Mouse (Mus musculus): ENCODE measurements at regions not wholly inside any gene's neighbourhood (a gene's known extent, or its start where the extent isn't known, plus 50 kb on each side); places are given as distances from the start of the nearest gene placed in this dataset.

- intact Hi-C loops (cut with DNase I): no loop called here
- DNase-seq (ENCODE audit: low spot score): peak; percentile 65
Measured at GRCm38 (mm10) chr4:62755237-62755900, 195.7 kb downstream of the Rgs3 start.

GRCm38 (mm10) chr4:62756721-62757206, 197.1 kb downstream of the Rgs3 start:
- no peak for DNase-seq (ENCODE audit: low spot score)
- intact Hi-C loops (cut with DNase I): no loop called here

- no peak for DNase-seq (ENCODE audit: low spot score)
- intact Hi-C loops (cut with DNase I): loop anchor here (2.0 to 5.0 kb wide), 3 partner anchors 34 to 304 kb away; no protein-coding TSS in a partner anchor
Measured at GRCm38 (mm10) chr4:62760748-62761604, 201.3 kb downstream of the Rgs3 start.

- intact Hi-C loops (cut with DNase I): loop anchor here (2.0 to 5.0 kb wide), 4 partner anchors 34 to 304 kb away; no protein-coding TSS in a partner anchor
- peak; percentile 48 for DNase-seq (ENCODE audit: low spot score)
Measured at GRCm38 (mm10) chr4:62761672-62762071, 202.0 kb downstream of the Rgs3 start.

GRCm38 (mm10) chr4:62763990-62764389, 201.4 kb upstream of the Zfp618 start:
- intact Hi-C loops (cut with DNase I): loop anchor here (1.0 to 5.0 kb wide), 5 partner anchors 37 to 307 kb away; no protein-coding TSS in a partner anchor
- DNase-seq (ENCODE audit: low spot score): peak; percentile 61

- intact Hi-C loops (cut with DNase I): no loop called here
- DNase-seq (ENCODE audit: low spot score): no peak
Measured at GRCm38 (mm10) chr4:62769469-62770234, 195.7 kb upstream of the Zfp618 start.

GRCm38 (mm10) chr4:62775005-62775609, 190.3 kb upstream of the Zfp618 start:
- DNase-seq (ENCODE audit: low spot score): no peak
- intact Hi-C loops (cut with DNase I): no loop called here

GRCm38 (mm10) chr4:62776881-62777280, 188.5 kb upstream of the Zfp618 start:
- intact Hi-C loops (cut with DNase I): no loop called here
- DNase-seq (ENCODE audit: low spot score): no peak

GRCm38 (mm10) chr4:62777436-62777835, 187.9 kb upstream of the Zfp618 start:
- no peak for DNase-seq (ENCODE audit: low spot score)
- intact Hi-C loops (cut with DNase I): no loop called here

GRCm38 (mm10) chr4:62778621-62779020, 186.8 kb upstream of the Zfp618 start:
- intact Hi-C loops (cut with DNase I): no loop called here

GRCm38 (mm10) chr4:62780409-62780808, 185.0 kb upstream of the Zfp618 start:
- peak; percentile 57 for DNase-seq (ENCODE audit: low spot score)

More at GRCm38 (mm10) chr4:62778621-62779020, 186.8 kb upstream of the Zfp618 start:
- no peak for DNase-seq (ENCODE audit: low spot score)

GRCm38 (mm10) chr4:62780837-62781236, 184.5 kb upstream of the Zfp618 start:
- intact Hi-C loops (cut with DNase I): loop anchor here (1.0 to 10.0 kb wide), 3 partner anchors 102 to 338 kb away; partner anchors contain the start of gene Zfp618

More at GRCm38 (mm10) chr4:62780409-62780808, 185.0 kb upstream of the Zfp618 start:
- intact Hi-C loops (cut with DNase I): loop anchor here (1.0 to 10.0 kb wide), 3 partner anchors 102 to 339 kb away; partner anchors contain the start of gene Zfp618

GRCm38 (mm10) chr4:62781309-62781800, 184.0 kb upstream of the Zfp618 start:
- intact Hi-C loops (cut with DNase I): loop anchor here (2.0 to 10.0 kb wide), 2 partner anchors 101 to 183 kb away; partner anchors contain the start of gene Zfp618
- DNase-seq (ENCODE audit: low spot score): no peak

More at GRCm38 (mm10) chr4:62780837-62781236, 184.5 kb upstream of the Zfp618 start:
- no peak for DNase-seq (ENCODE audit: low spot score)

- intact Hi-C loops (cut with DNase I): loop anchor here (10.0 kb wide), 1 partner anchor 179 kb away; the partner anchor contains the start of gene Zfp618
- no peak for DNase-seq (ENCODE audit: low spot score)
Measured at GRCm38 (mm10) chr4:62785711-62786110, 179.7 kb upstream of the Zfp618 start.

GRCm38 (mm10) chr4:62789696-62790095, 175.7 kb upstream of the Zfp618 start:
- intact Hi-C loops (cut with DNase I): loop anchor here (10.0 kb wide), 1 partner anchor 175 kb away; the partner anchor contains the start of gene Zfp618
- DNase-seq (ENCODE audit: low spot score): no peak

GRCm38 (mm10) chr4:62793582-62793981, 171.8 kb upstream of the Zfp618 start:
- no peak for DNase-seq (ENCODE audit: low spot score)
- intact Hi-C loops (cut with DNase I): no loop called here

- intact Hi-C loops (cut with DNase I): no loop called here
- DNase-seq (ENCODE audit: low spot score): no peak
Measured at GRCm38 (mm10) chr4:62795538-62795937, 169.8 kb upstream of the Zfp618 start.

GRCm38 (mm10) chr4:62799923-62800322, 165.4 kb upstream of the Zfp618 start:
- no peak for DNase-seq (ENCODE audit: low spot score)
- intact Hi-C loops (cut with DNase I): no loop called here

GRCm38 (mm10) chr4:62805841-62806240, 159.5 kb upstream of the Zfp618 start:
- intact Hi-C loops (cut with DNase I): no loop called here
- DNase-seq (ENCODE audit: low spot score): no peak
